Mouse (Mus musculus) E14TG2a.4 (cell line): Measurements from ENCODE around the gene Rnf149.

Experiments
- H3K27me3 ChIP-seq: 2 replicates; pipeline ENCODE4 v1.6.1; 2014; ENCODE audit warnings: low read length, control low read depth; ENCODE audit not compliant: insufficient read depth
- H3K36me3 ChIP-seq: 2 replicates; pipeline ENCODE4 v1.6.1; 2014; ENCODE audit warnings: low read length, control low read depth; ENCODE audit not compliant: insufficient read depth
- H3K4me1 ChIP-seq: replicated peaks from 2 replicates; pipeline ENCODE4 v1.6.1; 2014; ENCODE audit warnings: low read depth, low read length, control low read depth
- H3K4me3 ChIP-seq: replicated peaks from 2 replicates; pipeline ENCODE4 v1.5.1; 2014; ENCODE audit warnings: mild to moderate bottlenecking, low read length
- H3K9me3 ChIP-seq: 2 replicates; pipeline ENCODE4 v1.6.1; 2014; ENCODE audit warnings: low read length, control low read depth
- CTCF ChIP-seq: conservative IDR thresholded peaks from 2 replicates; pipeline ENCODE4 v1.5.1; 2014; ENCODE audit warnings: low read length
- NANOG ChIP-seq: IDR thresholded peaks from 2 replicates; pipeline ENCODE4 v1.6.1; 2014; ENCODE audit warnings: borderline replicate concordance, low read length, mixed read lengths
- POU5F1 ChIP-seq: IDR thresholded peaks from 2 replicates; pipeline ENCODE4 v1.6.1; 2014; ENCODE audit warnings: low read length, borderline replicate concordance

Rnf149 gene

GRCm38 (mm10) chr1:39564603-39565002, 12.6 kb downstream of the Rnf149 start:
- Histone ChIP-seq H3K4me1 (peaks cover 41% of the 10 kb centered on the region), H3K36me3 (peaks cover 56% of the 10 kb centered on the region), H3K27me3 (no peaks in the 10 kb centered on the region), H3K4me3 (no peak overlapping the region), H3K9me3 (no peaks in the 10 kb centered on the region)
- TF ChIP-seq NANOG (no peak), CTCF (no peak), POU5F1 (no peak)

GRCm38 (mm10) chr1:39563161-39563560, 14.0 kb downstream of the Rnf149 start:
- H3K9me3 ChIP-seq, result no peaks in the 10 kb centered on the region
- H3K4me3 ChIP-seq, result no peak overlapping the region
- H3K36me3 ChIP-seq, result peaks cover 66% of the 10 kb centered on the region
- TF ChIP-seq NANOG (no peak), POU5F1 (no peak), CTCF (no peak)
- H3K27me3 ChIP-seq, result no peaks in the 10 kb centered on the region
- peaks cover 34% of the 10 kb centered on the region for H3K4me1 ChIP-seq

- Histone ChIP-seq H3K36me3 (peaks cover 77% of the 10 kb centered on the region), H3K4me3 (no peak overlapping the region), H3K9me3 (no peaks in the 10 kb centered on the region), H3K4me1 (peaks cover 22% of the 10 kb centered on the region), H3K27me3 (no peaks in the 10 kb centered on the region)
- TF ChIP-seq NANOG (no peak), CTCF (no peak), POU5F1 (no peak)
These were observed 15.3 kb downstream of the Rnf149 start for GRCm38 (mm10) chr1:39561920-39562319.

- TF ChIP-seq CTCF (no peak), NANOG (no peak), POU5F1 (no peak)
- peaks cover 18% of the 10 kb centered on the region for H3K4me1 ChIP-seq
These were observed 18.2 kb downstream of the Rnf149 start for GRCm38 (mm10) chr1:39559009-39559408.

GRCm38 (mm10) chr1:39555556-39556415, 21.4 kb downstream of the Rnf149 start:
- Histone ChIP-seq H3K36me3 (peaks cover 88% of the 10 kb centered on the region), H3K4me1 (peaks cover 6% of the 10 kb centered on the region; the same call in 1 of the 2 replicates), H3K4me3 (no peak overlapping the region), H3K27me3 (no peaks in the 10 kb centered on the region), H3K9me3 (no peaks in the 10 kb centered on the region)
- no peak for TF ChIP-seq POU5F1
- TF ChIP-seq CTCF, result no peak
- TF ChIP-seq NANOG, result no peak

More at GRCm38 (mm10) chr1:39559009-39559408, 18.2 kb downstream of the Rnf149 start:
- H3K36me3 ChIP-seq, result peaks cover 93% of the 10 kb centered on the region
- H3K9me3 ChIP-seq, result no peaks in the 10 kb centered on the region
- no peak overlapping the region for H3K4me3 ChIP-seq
- no peaks in the 10 kb centered on the region for H3K27me3 ChIP-seq

GRCm38 (mm10) chr1:39549831-39550230, 27.4 kb downstream of the Rnf149 start:
- Histone ChIP-seq H3K4me3 (no peak overlapping the region), H3K36me3 (peaks cover 86% of the 10 kb centered on the region), H3K9me3 (no peaks in the 10 kb centered on the region), H3K4me1 (no peaks in the 10 kb centered on the region), H3K27me3 (no peaks in the 10 kb centered on the region)
- TF ChIP-seq CTCF (no peak), POU5F1 (no peak), NANOG (no peak)

GRCm38 (mm10) chr1:39547238-39547637, 30.0 kb downstream of the Rnf149 start:
- TF ChIP-seq CTCF, result no peak
- no peak for TF ChIP-seq POU5F1
- no peak for TF ChIP-seq NANOG
- Histone ChIP-seq H3K9me3 (no peaks in the 10 kb centered on the region), H3K4me3 (no peak overlapping the region), H3K27me3 (no peaks in the 10 kb centered on the region), H3K36me3 (peaks cover 88% of the 10 kb centered on the region), H3K4me1 (no peaks in the 10 kb centered on the region)

- H3K4me3 ChIP-seq, result no peak overlapping the region
- no peak for TF ChIP-seq CTCF
- no peak for TF ChIP-seq POU5F1
- no peak for TF ChIP-seq NANOG
- peaks cover 91% of the 10 kb centered on the region for H3K36me3 ChIP-seq
- H3K4me1 ChIP-seq, result no peaks in the 10 kb centered on the region
- no peaks in the 10 kb centered on the region for H3K27me3 ChIP-seq
- no peaks in the 10 kb centered on the region for H3K9me3 ChIP-seq
These were observed 30.9 kb downstream of the Rnf149 start for GRCm38 (mm10) chr1:39546160-39546866.
